Mouse (Mus musculus): ENCODE data around the gene Pigk.

GRCm38 (mm10) chr3:152961855-152962376 is 248.0 kb downstream of the Pigk start:
- TF ChIP-seq POLR2A (IDR thresholded peaks at IDR 0.05; ENCODE audit: borderline replicate concordance, insufficient read depth, low read length) (no peak), CTCF (IDR thresholded peaks at IDR 0.05; ENCODE audit: borderline replicate concordance, insufficient read depth, low read depth, low read length) (no peak)

Data from cerebellum, adult 2 months (tissue).